Mouse (Mus musculus): ENCODE data around the gene 2310039H08Rik.

Gene 2310039H08Rik

DNA sequence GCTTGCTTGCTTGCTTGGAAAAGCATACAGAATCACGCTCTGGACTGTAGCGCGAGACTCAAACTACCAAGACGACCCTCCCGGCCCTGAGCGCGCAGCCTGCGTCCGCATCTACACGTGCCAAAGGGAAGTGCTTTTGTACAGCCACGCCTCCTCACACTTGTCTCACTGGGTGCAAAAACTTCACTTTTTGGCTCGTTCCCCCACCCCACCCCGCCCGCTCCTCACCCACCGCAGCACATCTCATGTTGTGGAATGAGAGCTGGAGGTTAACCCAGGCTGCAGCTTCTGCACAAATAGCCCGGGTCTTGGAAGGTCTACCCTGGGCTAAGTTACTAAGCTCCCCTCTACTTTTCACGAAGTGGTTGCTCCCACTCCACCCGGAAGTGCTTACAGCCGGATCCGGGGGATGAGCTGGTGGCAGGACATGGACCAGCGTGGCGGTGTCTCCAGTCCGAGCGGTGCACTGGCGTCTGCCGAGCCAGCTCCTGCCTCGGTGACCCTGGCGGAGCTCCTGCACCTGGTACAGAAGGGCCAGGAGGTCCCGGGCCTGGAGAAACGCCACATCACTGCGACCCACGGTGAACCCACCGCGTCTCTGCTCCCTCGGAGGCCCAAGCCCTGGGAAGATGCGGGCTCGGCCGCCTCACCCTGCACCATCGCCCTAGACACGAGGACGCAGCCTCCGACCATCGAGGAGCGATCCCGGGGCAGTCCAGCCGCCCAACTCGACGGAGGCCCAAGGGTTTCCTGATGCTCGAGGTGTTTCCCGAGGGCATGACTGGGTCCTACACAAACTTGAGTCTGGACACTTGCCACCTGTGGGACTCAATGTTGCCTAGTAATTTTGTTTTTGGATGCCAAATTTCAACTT is at the start of gene 2310039H08Rik:
Gene 2310039H08Rik, plus strand, starts transcription at position 232 of the 874 bp plus-strand sequence.
- DNase-seq = peak; percentile 99

DNA sequence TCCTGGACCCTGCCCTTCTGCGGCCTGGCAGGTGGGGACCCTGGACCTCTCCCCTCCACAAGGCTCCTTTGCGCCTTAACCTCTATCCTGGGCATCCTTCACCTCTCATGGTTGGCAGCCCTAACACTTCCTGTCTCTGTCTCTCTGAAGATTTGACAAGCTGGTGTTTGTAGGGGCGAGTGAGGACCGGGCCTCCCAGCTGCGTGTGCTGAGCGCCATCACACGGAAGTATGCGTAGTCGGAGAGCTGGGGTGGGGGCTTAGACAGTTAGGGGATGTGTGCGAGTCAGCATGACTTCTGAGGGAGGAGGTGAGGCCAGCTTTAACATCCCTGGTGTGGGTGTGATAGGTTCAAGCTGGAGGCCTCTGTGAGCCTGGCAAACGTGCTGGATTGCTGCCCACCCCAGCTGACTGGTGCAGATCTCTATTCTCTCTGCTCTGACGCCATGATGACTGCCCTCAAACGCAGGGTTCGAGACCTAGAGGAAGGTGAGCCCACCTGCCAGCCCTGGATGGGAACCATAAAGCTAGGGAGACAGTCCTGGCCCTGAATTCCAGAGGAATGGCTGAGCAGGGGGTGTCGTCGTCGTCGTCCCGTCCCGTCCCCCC is 47.9 kb upstream of the 2310039H08Rik start:
- peak; percentile 89 for DNase-seq

DNA sequence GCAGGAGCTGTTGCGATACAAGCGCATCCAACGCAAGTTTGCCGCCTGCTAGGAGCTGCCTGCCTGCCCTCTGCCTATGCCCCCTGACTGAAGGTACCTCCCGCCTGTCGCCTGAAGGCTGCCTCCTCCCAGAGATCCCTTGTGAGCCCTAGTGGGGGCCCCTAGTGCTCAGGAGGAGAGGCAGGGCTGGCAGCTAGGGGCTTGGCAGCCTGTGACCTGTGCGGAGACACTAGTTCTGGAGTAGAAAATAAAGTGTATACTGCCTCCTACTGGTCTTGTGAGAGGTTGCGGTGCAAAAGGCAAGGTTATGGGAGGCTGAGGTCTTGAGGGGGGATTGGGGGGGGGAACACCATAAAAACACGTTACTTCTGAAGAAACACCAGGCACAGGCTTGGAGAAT is 47.2 kb upstream of the 2310039H08Rik start:
- peak; percentile 90 for DNase-seq

DNA sequence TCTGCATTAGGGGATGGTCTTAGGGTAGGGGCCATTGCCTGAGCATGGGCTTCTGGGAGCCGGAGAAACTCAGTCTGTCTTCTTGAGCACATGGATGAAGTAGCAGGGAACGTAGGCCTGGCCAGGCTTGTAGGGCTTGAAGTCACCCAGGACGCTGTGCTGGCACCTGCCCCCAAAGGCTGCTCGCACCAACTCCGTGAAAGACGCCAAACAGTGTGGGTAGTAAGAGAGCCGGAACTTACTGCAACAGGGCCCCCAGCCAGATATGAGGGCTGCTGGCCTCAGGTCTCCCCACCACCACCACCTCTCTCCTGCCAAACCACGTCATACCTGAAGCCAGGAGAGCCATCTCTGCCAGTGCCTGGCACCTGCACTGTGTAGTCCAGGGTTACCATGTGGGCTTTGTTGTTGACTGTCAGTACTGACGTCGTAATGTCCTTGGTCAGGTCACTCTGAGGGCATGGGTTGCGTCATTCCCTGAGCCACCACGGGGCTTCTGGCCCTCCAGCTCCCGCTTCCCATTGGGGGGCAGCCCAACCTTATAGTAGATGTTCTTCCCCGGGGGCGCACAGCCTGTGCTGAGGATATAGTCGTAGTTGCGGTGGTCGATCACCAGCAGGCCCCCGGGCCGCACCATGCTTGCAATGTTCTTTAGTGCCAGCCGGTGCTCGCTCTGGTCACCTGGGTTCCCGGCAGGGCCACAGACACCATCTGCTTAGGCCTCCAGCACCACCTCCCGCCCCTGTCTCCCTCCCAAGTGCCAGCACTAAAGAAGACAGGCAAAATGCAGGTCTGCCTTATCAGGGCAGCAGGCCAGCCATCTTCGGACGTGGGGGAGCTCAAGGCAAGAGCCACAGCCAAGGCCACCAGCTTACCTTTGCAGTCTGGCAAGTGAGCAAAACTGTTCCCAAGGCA is 46.4 kb upstream of the 2310039H08Rik start:
- no peak for DNase-seq

DNA sequence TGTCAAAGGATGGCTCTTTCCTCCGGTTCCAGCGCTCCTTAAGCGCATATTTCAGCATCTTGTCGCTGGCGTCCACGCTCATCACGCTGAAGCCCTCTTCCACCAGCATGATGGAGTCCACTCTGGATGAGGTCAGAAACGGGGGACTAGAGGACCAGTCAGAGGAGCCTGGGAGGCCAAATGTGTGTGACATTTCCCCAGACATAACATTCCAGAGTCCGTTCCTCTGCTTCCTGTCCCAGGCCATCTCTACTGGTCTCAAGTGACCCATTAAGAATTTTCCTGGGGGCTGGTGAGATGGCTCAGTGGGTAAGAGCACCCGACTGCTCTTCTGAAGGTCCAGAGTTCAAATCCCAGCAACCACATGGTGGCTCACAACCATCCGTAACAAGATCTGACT is 45.2 kb upstream of the 2310039H08Rik start:
- DNase-seq = no peak

DNA sequence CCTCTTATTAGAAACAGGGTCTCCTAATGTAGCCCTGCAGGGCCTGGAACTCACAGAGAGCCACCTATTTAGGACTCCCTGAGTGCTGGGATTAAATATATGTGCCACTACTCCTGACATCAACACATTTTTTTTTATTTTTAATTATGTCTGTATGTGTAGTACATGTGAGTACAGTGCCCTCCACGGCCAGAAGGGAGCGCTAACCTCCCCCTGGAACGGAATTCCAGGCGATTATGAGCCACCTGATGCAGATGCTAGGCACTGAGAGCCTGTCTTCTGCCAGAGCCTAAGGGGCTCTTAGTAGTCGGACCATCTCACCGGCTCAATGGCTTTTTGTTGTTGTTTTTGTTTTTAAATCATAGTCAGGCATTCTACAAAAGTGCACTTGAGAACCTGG is 44.4 kb upstream of the 2310039H08Rik start:
- DNase-seq = no peak

DNA sequence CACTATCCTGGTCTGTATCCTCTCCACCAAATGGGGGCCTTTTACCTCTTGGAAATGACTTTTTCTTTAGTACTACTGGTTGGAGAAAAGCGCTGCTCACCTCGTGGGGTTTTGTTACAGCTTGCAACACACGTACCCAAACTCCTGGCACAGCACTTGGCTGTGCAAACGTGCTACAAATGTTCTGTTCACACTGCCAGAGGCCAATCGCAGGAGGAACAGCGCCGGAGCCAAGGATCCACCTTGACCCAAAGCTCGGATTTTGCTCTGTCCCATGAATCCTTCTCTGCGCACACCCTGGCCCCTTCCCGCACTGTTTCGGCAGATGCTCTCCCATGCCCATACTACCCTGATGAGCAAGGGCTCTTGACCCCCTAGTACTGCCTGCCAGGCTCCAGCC is 43.9 kb upstream of the 2310039H08Rik start:
- DNase-seq = no peak

DNA sequence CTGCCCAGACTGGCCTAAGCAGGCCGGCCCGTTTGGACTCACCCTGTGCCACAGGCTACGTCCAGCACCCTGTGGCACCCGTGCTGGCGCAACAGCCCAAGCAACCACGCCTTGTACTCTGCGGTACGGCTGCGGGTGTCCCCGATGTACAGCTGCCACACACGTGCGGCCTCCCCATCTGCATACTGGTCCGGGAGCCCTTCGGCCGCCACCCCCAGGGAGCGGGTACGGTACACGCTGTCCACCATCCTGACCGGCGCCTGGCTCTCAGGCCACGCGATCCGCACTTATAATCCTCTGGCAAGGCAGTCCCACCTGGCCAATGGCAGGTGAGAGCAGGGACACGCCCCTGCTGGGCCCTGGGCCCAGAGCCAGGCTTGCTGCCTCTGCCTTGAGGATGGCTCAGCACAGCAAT is 43.5 kb upstream of the 2310039H08Rik start, which contains the start of gene Gnmt:
Gene Gnmt, minus strand, starts transcription at position 265 of the 415 bp plus-strand sequence.
- DNase-seq = peak; percentile 94

DNA sequence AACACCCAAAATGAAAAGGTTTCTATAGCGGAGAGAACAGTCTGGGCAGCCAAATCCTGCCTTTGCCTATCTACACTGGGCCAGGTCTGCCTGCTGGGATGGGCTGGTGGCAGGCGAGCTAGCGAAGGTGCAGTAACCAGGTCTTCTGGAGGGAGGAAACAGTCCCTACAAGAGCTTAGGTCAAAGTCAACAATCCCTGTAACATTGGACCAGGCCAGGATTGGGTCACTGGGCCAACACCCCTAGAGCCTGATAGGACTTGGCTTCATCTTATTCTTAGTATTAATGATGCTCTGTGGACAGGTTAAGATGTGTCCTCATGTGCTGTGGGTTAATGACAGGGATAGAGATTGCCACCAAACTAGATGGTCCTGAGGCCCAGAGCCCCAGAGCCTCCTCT is 38.4 kb upstream of the 2310039H08Rik start:
- no peak for DNase-seq

DNA sequence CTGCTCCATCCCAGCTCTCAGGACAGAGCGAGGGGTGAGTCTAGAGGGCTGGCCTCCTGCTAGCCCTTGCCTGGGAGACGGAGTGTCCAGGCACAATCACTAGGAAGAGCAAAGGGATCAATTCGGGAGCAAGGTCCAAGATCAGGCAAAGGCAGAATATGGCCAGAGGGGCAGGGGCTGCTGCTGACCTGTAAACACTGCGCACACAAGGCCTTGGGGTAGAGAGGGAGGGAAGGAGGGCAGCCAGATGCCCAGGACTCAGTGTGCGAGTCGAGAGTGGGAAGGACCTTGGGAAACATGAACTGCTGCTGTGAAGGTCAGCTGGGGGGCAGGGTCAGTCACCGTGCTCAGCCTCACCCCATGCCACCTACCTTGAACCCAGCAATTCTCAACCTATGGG is 37.1 kb upstream of the 2310039H08Rik start:
- no peak for DNase-seq

DNA sequence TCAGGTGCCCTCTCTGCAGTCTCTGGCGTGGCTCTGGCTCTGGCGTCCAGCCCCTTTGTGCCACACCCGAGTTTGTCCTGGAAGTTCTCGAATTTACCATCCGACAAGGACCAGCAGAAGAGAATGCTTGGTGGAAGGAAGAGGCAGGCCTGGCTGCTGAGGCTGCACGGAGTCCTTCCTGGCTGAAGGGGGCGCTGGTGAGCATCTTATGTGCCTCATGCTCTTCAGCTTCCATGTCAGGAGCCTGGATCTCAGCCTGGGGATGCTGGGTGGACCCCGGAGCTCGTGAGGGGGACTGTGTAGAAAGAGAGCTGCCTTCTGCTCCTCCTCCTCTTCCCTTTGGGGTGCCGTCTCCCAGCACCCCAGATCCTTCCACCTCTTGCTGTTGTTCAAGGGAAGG is 36.3 kb upstream of the 2310039H08Rik start:
- DNase-seq = no peak

DNA sequence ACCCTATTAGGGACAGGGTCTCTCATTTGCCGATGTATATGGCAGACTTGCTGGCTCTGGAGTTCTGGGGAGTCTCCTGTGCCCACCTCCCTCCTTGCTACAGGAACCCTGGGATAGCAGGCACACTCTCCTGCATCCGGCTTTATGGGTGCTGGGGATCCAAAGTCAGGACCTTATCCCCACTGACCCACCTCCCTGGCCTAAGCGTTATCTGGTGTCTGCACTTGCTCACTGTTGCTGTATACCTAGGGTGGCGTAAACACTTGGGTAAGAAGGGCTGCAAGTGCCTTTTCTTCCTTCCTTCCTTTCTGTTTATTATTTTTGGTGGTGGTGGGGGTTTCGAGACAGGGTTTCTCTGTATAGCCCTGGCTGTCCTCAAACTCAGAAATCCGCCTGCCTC is 31.1 kb upstream of the 2310039H08Rik start:
- DNase-seq = no peak

DNA sequence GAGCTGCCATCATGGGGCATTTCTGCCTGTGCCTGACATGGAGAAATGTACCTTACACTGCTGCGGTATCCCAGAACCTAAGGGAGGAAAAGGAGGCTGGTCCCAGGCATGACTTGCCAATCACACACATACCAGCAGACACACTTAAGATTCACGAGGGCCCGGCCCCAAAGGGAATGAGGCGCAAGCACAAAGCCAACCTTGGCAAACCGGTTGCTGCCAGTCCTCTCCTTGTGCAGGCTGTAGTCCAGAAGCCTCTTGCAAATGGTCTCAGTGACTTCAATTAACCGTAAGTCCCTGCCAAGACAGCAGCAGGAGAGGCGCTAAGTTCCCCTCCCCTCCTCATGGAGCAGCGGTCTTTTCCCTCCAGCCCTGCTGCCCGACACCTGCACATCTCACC is 29.4 kb upstream of the 2310039H08Rik start:
- no peak for DNase-seq

DNA sequence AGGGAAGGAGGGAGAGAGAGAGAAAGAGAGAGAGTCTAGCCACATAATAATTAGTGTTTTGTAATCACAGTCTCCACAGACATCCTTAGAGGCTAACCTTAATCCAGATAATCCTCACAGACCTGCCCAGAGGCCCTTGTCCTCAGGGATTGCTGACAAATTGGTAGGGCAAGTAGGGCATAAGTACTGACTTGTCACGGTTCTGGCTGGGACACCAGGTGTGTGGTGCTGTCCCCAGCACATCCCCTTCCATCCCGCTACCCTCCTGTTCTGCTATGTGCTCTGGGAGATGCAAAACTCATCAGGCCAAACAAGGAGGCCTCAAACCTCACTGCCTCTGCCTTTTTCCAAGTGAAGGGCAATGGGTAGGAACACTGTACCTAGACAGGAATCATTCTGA is 26.9 kb upstream of the 2310039H08Rik start:
- DNase-seq = no peak

DNA sequence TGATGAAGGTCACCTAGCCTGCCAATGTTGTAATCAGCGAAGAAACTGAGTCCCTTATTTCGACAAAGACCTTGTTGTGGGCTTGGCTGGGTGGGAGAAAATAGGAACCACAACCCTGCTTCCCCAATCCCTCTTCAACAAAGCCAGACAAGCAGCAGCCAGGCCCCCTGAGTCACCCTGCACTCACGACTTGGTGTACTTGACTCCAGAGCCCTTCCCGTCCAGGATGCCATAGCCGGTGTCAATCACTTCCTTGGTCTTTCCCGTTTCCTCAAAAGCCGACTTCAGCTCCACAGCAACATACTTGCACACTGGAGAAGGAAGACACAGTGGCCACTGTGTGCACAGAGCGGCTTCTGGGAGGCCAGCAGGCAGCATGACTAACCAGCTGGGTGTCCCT is 25.2 kb upstream of the 2310039H08Rik start:
- DNase-seq = peak; percentile 92

DNA sequence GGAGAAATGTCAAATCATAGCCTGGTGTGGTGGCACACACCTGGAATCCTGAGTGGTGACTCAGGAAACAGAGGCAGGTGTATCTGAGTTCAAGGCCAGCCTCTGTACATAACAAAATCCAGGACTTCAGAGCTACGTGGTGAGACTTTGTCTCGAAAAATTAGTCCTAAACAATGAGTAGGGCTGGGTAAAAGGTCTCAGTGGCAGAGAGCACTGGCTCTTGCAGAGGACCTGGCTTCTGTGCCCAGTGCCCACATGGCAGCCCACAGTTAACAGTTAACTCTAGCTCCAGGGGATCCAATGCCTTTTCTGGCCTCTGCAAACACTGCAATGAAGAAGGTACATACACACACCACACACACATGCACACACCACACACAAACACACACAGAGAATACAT is 24.6 kb upstream of the 2310039H08Rik start:
- no peak for DNase-seq

DNA sequence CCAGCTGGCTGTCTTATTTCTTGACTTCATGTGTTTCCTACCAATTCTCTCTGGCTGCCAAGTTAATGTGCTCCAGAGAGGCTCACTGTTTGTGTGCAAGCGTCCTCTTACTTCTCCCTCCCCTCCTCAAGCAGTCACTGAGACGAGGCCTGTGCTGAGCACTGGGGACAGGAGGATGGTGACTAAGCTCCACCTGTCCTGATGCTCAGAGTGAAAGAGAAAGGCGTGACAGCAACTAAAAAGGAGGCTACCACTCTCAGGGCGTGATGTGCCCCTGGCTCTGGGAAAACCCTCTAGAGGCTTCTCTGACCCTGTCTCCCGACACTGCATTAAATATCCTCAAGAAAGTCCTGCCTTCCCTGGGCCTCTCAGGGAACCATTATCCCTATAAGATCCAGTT is 23.2 kb upstream of the 2310039H08Rik start:
- DNase-seq = no peak

DNA sequence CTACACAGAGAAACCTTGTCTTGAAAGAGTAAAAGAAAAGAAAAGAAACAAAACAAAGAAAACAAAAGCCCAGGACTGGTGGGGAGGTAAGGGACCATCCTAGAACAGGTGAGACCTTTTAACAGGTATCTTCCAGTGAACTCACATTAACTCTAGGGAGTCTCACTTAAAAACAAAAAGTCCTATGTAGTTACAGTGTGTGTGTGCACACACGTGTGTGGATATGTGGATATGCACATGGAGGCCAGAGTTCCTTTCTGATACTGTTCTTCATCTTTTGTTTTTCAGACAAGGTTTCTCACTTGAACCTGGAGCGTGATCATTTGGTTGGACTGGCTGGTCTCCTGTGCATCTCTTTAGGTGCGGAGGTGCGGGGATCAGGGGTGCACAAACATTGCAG is 21.9 kb upstream of the 2310039H08Rik start:
- no peak for DNase-seq

DNA sequence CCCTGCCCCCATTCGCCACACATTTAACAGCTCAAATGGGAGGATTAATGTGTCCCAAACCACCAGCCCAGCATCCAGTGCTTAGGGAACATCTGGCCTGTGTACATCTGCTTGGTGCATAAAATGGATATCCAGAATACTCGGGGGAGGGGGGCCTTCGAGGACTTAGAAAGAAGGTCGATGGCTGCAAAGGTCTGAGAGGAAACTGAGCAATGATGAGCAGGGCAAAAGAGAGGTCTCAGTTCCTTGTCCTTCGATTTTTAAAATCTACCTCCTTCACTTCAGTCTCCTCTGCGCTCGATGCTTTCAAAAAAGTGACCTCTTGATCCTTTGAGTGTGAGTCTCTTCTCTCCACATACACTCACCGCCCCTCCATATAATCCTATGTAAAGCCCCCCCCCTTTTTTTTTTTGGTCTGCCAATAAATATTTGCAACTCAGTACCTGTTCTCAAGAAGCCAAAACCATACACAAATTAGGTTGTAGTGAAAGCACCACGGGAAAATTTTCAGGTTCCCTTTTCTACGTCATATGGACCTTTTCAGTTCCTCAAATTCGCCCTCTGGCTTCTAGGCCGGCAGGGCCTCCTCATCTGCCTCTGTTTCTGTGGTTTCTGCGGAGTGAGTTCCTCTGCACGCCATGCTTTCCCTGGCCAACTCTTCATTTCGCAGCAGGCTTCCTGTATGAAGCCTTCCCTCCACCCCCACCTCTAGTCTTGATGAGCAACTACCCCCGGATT is 21.2 kb upstream of the 2310039H08Rik start:
- DNase-seq = no peak

DNA sequence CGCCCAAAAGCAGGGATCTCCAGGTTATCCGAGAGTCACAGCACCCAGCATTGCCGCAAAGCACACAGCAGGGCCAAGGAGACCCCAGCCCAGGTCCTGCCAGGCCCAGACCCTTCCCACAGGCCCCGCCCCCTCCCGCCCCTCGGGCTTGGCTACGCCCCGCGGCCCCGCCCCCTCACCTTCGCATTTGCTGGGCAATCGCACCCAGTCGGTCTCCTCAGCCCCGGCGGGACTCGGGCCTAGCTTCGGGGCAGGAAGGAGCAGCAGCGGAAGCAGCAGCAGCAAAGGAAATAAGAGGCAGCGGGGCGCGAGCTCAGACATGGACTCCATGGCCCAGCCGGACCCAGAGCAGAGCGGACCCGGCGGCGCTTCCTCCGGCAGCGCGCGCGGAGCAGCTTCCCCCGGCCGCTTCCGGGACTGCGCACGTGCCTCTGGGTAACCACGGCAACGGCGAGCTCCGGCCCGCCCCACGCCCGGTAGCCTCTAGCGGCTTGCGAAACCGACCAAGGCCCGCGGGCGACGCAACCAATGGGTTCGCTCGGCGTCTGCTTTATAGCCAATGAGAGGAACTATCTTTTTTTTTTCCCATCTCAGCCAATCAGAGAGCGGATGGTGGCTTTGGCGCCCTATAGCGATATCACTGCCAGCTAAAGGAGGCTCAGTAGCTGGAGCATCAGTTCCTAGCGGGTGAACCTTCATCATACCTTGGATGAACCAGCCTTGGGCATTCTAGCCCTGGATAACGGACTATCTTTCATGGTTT is 20.5 kb upstream of the 2310039H08Rik start, which contains the start of gene Cnpy3:
Gene Cnpy3, minus strand, starts transcription at position 421 of the 763 bp plus-strand sequence.
- peak; percentile 100 for DNase-seq

DNA sequence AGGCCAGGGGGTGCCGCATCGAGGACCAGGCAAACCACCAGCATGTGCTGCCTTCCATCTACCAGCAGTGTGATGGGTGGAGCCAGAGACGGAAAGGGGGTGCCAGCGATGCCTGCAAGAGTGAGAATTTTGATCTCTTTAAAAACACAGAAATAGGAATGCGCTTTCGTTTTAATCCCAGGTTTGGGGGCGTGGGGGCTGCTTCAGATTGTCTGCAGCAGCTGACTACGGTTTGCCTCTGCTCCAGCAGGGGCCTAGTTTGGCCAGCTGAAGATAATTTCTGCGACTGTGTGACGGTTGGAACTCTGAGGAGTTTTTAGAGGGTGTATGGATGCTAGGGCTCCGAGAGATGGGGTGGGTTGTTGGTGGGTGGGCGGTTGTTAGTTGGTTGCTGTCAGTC is 13.7 kb upstream of the 2310039H08Rik start:
- DNase-seq = no peak

DNA sequence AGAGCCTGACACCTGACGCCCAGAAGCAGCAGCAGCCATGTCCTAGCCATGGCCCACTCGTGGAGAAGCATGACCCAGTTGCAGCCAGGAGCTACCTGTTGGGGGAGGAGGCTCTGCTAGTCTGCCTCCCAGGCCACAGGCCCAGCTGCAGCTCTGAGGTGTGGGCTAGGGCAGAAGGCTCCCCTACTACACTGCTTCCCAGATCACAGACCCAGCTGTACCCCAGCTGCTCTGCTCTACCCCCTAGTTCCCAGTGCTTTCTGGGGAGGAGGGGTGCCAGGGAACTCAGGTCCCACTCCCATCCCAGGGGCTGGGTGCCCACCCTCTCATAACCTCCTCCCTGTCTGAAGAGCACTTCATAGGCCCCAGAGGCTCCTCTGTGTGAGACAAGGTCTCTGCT is 8.9 kb upstream of the 2310039H08Rik start, which contains the start of gene Ptcra:
Gene Ptcra, minus strand, starts transcription at position 169 of the 400 bp plus-strand sequence.
- DNase-seq = no peak
